Mouse (Mus musculus): ENCODE data around the gene Olfr535. TPM values are rescaled to one million over a fixed set of nuclear protein-coding genes. Genes with fewer than 3 reads are reported as not detected.
"Not testable (repeated sequence)": the region's sequence is repeated elsewhere in the genome, so short reads cannot be mapped to it uniquely, and the experiment has no call there.

Olfr535 gene
- polyA plus RNA-seq (2016; fragmentation: Nextera tagmentation; extraction: Ambion mirVana) = not detected in 2 replicates

GRCm38 (mm10) chr7:140483916-140484315 lies at the start of gene Olfr535:
Gene Olfr535, plus strand, starts transcription at chr7:140484216.
- 95% methylated on average over 1 of the region's 1 CpGs for WGBS
- Histone ChIP-seq H3K9ac (replicated peaks) (no peak within 1 kb of the TSS), H3K9me3 (no peaks in the 10 kb centered on the region), H3K4me2 (no peak within 1 kb of the TSS), H3K27me3 (no peaks in the 10 kb centered on the region), H3K27ac (no peak within 1 kb of the TSS), H3K36me3 (no peaks in the 10 kb centered on the region), H3K4me1 (replicated peaks) (no peaks in the 10 kb centered on the region), H3K4me3 (replicated peaks) (no peak within 1 kb of the TSS)
- no peak for ATAC-seq (ENCODE audit: insufficient number of reproducible peaks, insufficient read depth, low FRiP score, low TSS enrichment, low read depth)

- Histone ChIP-seq H3K9me3 (no peaks in the 10 kb centered on the region), H3K4me2 (no peak overlapping the region), H3K4me3 (replicated peaks) (no peak overlapping the region), H3K4me1 (replicated peaks) (no peaks in the 10 kb centered on the region), H3K27me3 (no peaks in the 10 kb centered on the region), H3K36me3 (no peaks in the 10 kb centered on the region), H3K9ac (replicated peaks) (no peak overlapping the region), H3K27ac (no peak overlapping the region)
- no peak for ATAC-seq (ENCODE audit: insufficient number of reproducible peaks, insufficient read depth, low FRiP score, low TSS enrichment, low read depth)
- WGBS = 78% methylated on average over 1 of the region's 1 CpGs
These were observed 40.9 kb upstream of the Olfr535 start for GRCm38 (mm10) chr7:140443141-140443540.

- not testable (repeated sequence) for H3K27ac ChIP-seq; H3K4me3 ChIP-seq (replicated peaks); H3K36me3 ChIP-seq; H3K27me3 ChIP-seq; H3K9ac ChIP-seq (replicated peaks); H3K4me1 ChIP-seq (replicated peaks); ATAC-seq (ENCODE audit: insufficient number of reproducible peaks, insufficient read depth, low FRiP score, low TSS enrichment, low read depth); H3K4me2 ChIP-seq; H3K9me3 ChIP-seq
- 83% methylated on average over 1 of the region's 1 CpGs for WGBS
These were observed 20.9 kb upstream of the Olfr535 start, which contains the start of gene Olfr533 for GRCm38 (mm10) chr7:140463070-140463469. Gene Olfr533, plus strand, starts transcription at chr7:140463370.

- ATAC-seq (ENCODE audit: insufficient number of reproducible peaks, insufficient read depth, low FRiP score, low TSS enrichment, low read depth) = no peak
- no peaks in the 10 kb centered on the region for H3K4me1 ChIP-seq (replicated peaks)
- H3K36me3 ChIP-seq = no peaks in the 10 kb centered on the region
- no peak overlapping the region for H3K9ac ChIP-seq (replicated peaks)
- 81% methylated on average over 1 of the region's 1 CpGs for WGBS
- no peak overlapping the region for H3K27ac ChIP-seq
- H3K27me3 ChIP-seq = no peaks in the 10 kb centered on the region
- no peak overlapping the region for H3K4me2 ChIP-seq
- H3K9me3 ChIP-seq = 0 out of 2 replicates have a peak, but pooled peaks cover 7% of the 10 kb centered on the region
- no peak overlapping the region for H3K4me3 ChIP-seq (replicated peaks)
These were observed 6.1 kb upstream of the Olfr535 start for GRCm38 (mm10) chr7:140477886-140478285.

GRCm38 (mm10) chr7:140478733-140479132 lies 5.3 kb upstream of the Olfr535 start:
- Histone ChIP-seq H3K4me3 (replicated peaks) (no peak overlapping the region), H3K27me3 (no peaks in the 10 kb centered on the region), H3K36me3 (no peaks in the 10 kb centered on the region), H3K9me3 (0 out of 2 replicates have a peak, but pooled peaks cover 7% of the 10 kb centered on the region), H3K4me1 (replicated peaks) (no peaks in the 10 kb centered on the region), H3K4me2 (no peak overlapping the region), H3K27ac (no peak overlapping the region), H3K9ac (replicated peaks) (no peak overlapping the region)
- no peak for ATAC-seq (ENCODE audit: insufficient number of reproducible peaks, insufficient read depth, low FRiP score, low TSS enrichment, low read depth)
- WGBS = 85% methylated on average over 1 of the region's 1 CpGs

GRCm38 (mm10) chr7:140488981-140489380 lies 5.0 kb downstream of the Olfr535 start:
- Histone ChIP-seq H3K27me3 (no peaks in the 10 kb centered on the region), H3K4me2 (no peak overlapping the region), H3K36me3 (no peaks in the 10 kb centered on the region), H3K9ac (replicated peaks) (no peak overlapping the region), H3K4me1 (replicated peaks) (no peaks in the 10 kb centered on the region), H3K27ac (no peak overlapping the region), H3K9me3 (no peaks in the 10 kb centered on the region), H3K4me3 (replicated peaks) (no peak overlapping the region)
- WGBS = 94% methylated on average over 1 of the region's 1 CpGs
- ATAC-seq (ENCODE audit: insufficient number of reproducible peaks, insufficient read depth, low FRiP score, low TSS enrichment, low read depth) = no peak

- Histone ChIP-seq H3K9ac (replicated peaks) (no peak overlapping the region), H3K27ac (no peak overlapping the region), H3K27me3 (no peaks in the 10 kb centered on the region), H3K36me3 (no peaks in the 10 kb centered on the region), H3K4me1 (replicated peaks) (no peaks in the 10 kb centered on the region), H3K4me3 (replicated peaks) (no peak overlapping the region), H3K4me2 (no peak overlapping the region), H3K9me3 (no peaks in the 10 kb centered on the region)
- WGBS = 11% methylated on average over 2 of the region's 2 CpGs
- no peak for ATAC-seq (ENCODE audit: insufficient number of reproducible peaks, insufficient read depth, low FRiP score, low TSS enrichment, low read depth)
These were observed 10.2 kb downstream of the Olfr535 start for GRCm38 (mm10) chr7:140494231-140494630.

GRCm38 (mm10) chr7:140494702-140495101 lies 10.7 kb downstream of the Olfr535 start:
- H3K36me3 ChIP-seq = no peaks in the 10 kb centered on the region
- H3K4me1 ChIP-seq (replicated peaks) = no peaks in the 10 kb centered on the region
- H3K4me2 ChIP-seq = no peak overlapping the region
- H3K27ac ChIP-seq = no peak overlapping the region
- H3K27me3 ChIP-seq = no peaks in the 10 kb centered on the region
- H3K4me3 ChIP-seq (replicated peaks) = no peak overlapping the region
- H3K9me3 ChIP-seq = no peaks in the 10 kb centered on the region
- no peak overlapping the region for H3K9ac ChIP-seq (replicated peaks)
- ATAC-seq (ENCODE audit: insufficient number of reproducible peaks, insufficient read depth, low FRiP score, low TSS enrichment, low read depth) = no peak

GRCm38 (mm10) chr7:140507346-140508021 lies 23.5 kb downstream of the Olfr535 start, which contains the start of gene Olfr536:
Gene Olfr536, minus strand, starts transcription at chr7:140507396.
- H3K36me3 ChIP-seq; ATAC-seq (ENCODE audit: insufficient number of reproducible peaks, insufficient read depth, low FRiP score, low TSS enrichment, low read depth); H3K4me2 ChIP-seq; H3K27ac ChIP-seq; H3K4me1 ChIP-seq (replicated peaks); H3K9ac ChIP-seq (replicated peaks); H3K4me3 ChIP-seq (replicated peaks); H3K9me3 ChIP-seq; H3K27me3 ChIP-seq: not testable (repeated sequence)
- 81% methylated on average over 1 of the region's 2 CpGs for WGBS

- H3K4me3 ChIP-seq (replicated peaks) = no peak overlapping the region
- H3K9me3 ChIP-seq = no peaks in the 10 kb centered on the region
- ATAC-seq (ENCODE audit: insufficient number of reproducible peaks, insufficient read depth, low FRiP score, low TSS enrichment, low read depth) = no peak
- no peaks in the 10 kb centered on the region for H3K27me3 ChIP-seq
- no peaks in the 10 kb centered on the region for H3K36me3 ChIP-seq
- no peak overlapping the region for H3K4me2 ChIP-seq
- no peak overlapping the region for H3K9ac ChIP-seq (replicated peaks)
- no peaks in the 10 kb centered on the region for H3K4me1 ChIP-seq (replicated peaks)
- no peak overlapping the region for H3K27ac ChIP-seq
- 81% methylated on average over 2 of the region's 2 CpGs for WGBS
These were observed 55.7 kb downstream of the Olfr535 start for GRCm38 (mm10) chr7:140539746-140540145.
